Mouse (Mus musculus) heart, embryonic 16.5 days (tissue): ENCODE data around the gene Rnaseh2b. TPM values are rescaled to one million over a fixed set of nuclear protein-coding genes. Genes with fewer than 3 reads are reported as not detected.

ENCODE experiments used
- ATAC-seq: fragments of 200-750 bp; cut with Nextera tagmentation; replicated peaks from 2 replicates; pipeline ENCODE4 v1.8.0; 2017; ENCODE audit warnings: moderate number of reproducible peaks; ENCODE audit not compliant: insufficient read depth, low FRiP score; ENCODE audit errors: extremely low read depth
- H3K27ac ChIP-seq: fragments of 300-500 bp; sonication (generic); 2 replicates; pipeline ENCODE4 v1.5.1; 2014; ENCODE audit warnings: mild to moderate bottlenecking, low read length, control low read depth, moderate library complexity
- H3K27me3 ChIP-seq: fragments of 300-500 bp; sonication (generic); 2 replicates; pipeline ENCODE4 v1.6.1; 2014; ENCODE audit warnings: low read length, mixed read lengths; ENCODE audit not compliant: control insufficient read depth, insufficient read depth
- H3K36me3 ChIP-seq: fragments of 300-500 bp; sonication (generic); 2 replicates; pipeline ENCODE4 v1.6.1; 2014; ENCODE audit not compliant: control insufficient read depth, insufficient read depth
- H3K4me1 ChIP-seq: fragments of 300-500 bp; sonication (generic); 2 replicates; pipeline ENCODE4 v1.6.1; 2014; ENCODE audit warnings: low read length, mixed read lengths; ENCODE audit not compliant: control insufficient read depth, insufficient read depth
- H3K4me2 ChIP-seq: fragments of 300-500 bp; sonication (generic); 2 replicates; pipeline ENCODE4 v1.6.1; 2014; ENCODE audit warnings: low read depth, mild to moderate bottlenecking, control low read depth, low read length
- H3K4me3 ChIP-seq: fragments of 300-500 bp; sonication (generic); 2 replicates; pipeline ENCODE4 v1.5.1; 2014; ENCODE audit warnings: mild to moderate bottlenecking, control low read depth, low read length
- H3K9ac ChIP-seq: fragments of 300-500 bp; sonication (generic); 2 replicates; pipeline ENCODE4 v1.6.1; 2014; ENCODE audit warnings: low read length, control low read depth
- H3K9me3 ChIP-seq: fragments of 300-500 bp; sonication (generic); replicated peaks from 2 replicates; pipeline ENCODE4 v1.6.1; 2016; ENCODE audit warnings: low read length; ENCODE audit not compliant: control insufficient read depth
- WGBS: fragments of 180-500 bp; shearing (Covaris S2); extraction: QIAGEN DNeasy Blood & Tissue Kit; methylation state at CpG from one replicate; pipeline ENCODE4 v1.1.7; 2014; 5-methylcytosine and 5-hydroxymethylcytosine counted together
- polyA plus RNA-seq: library from polyadenylated mRNA; unstranded; fragments of >200 nt; fragmentation: Nextera tagmentation; extraction: Ambion mirVana; gene quantifications from 2 replicates; pipeline ENCODE4 v1.2.1, GENCODE M21; 2015

The Rnaseh2b gene
- polyA plus RNA-seq, 1 experiment from 2014 or later: 53.3 TPM

DNA sequence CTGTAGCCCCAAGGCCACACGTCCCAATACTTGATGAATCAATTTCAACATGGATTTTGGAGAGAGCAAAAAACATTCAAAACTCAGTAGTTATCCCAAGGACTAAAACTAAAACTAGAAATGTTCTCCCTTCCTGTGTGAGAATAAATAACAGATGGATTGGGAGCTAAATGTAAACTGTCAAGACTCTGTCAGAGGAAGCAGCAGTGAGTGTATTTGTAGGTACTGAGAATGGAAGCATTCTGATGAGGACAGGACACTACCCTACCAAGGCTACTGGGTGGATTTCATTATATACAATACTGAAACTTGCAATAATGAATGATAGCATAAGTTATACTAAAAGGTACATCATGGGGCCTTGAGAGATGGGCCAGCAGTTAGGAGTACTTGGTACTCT, 6.4 kb downstream of the Rnaseh2b start:
- H3K36me3 ChIP-seq: no peaks in the 10 kb centered on the region
- H3K9ac ChIP-seq: no peak overlapping the region
- H3K4me3 ChIP-seq: no peak overlapping the region
- 84% methylated on average over 1 of the region's 1 CpGs for whole genome bisulfite sequencing
- H3K4me2 ChIP-seq: no peak overlapping the region
- no peaks in the 10 kb centered on the region for H3K9me3 ChIP-seq
- ATAC-seq: no peak
- H3K27me3 ChIP-seq: no peaks in the 10 kb centered on the region
- no peaks in the 10 kb centered on the region for H3K4me1 ChIP-seq
- no peak overlapping the region for H3K27ac ChIP-seq

DNA sequence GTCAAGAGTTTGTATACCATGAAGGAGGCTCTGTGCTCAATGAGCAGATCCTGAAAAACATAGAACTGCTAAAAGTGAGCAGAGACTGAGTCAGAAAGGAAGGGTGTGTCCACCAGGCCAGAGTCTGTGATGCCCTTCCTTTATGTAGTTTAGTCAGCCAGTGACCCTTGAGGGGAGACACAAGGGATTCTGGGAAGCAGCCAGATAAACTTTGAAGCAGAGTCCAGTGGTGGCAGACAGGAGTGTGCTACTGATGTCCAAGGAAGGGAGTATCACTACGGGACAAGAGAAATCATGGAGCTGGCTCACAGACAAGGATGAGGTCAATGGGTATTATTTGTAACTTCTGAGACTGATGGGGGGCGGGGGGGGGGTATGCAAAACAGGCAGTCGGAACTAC, 7.6 kb downstream of the Rnaseh2b start:
- Histone ChIP-seq H3K4me1 (no peaks in the 10 kb centered on the region), H3K9me3 (no peaks in the 10 kb centered on the region), H3K4me3 (no peak overlapping the region), H3K27me3 (no peaks in the 10 kb centered on the region), H3K27ac (no peak overlapping the region), H3K4me2 (no peak overlapping the region), H3K9ac (no peak overlapping the region), H3K36me3 (no peaks in the 10 kb centered on the region)
- WGBS: 63% methylated on average over 3 of the region's 3 CpGs
- ATAC-seq: no peak; the same call in 1 of the 2 replicates

GRCm38 (mm10) chr14:62307555-62307954, 15.2 kb downstream of the Rnaseh2b start:
- Histone ChIP-seq H3K27ac (no peak overlapping the region), H3K4me1 (peaks cover 23% of the 10 kb centered on the region), H3K4me3 (no peak overlapping the region), H3K4me2 (no peak overlapping the region), H3K36me3 (no peaks in the 10 kb centered on the region), H3K9ac (no peak overlapping the region), H3K27me3 (no peaks in the 10 kb centered on the region), H3K9me3 (no peaks in the 10 kb centered on the region)
- WGBS: 82% methylated on average over 1 of the region's 1 CpGs
- ATAC-seq: no peak

DNA sequence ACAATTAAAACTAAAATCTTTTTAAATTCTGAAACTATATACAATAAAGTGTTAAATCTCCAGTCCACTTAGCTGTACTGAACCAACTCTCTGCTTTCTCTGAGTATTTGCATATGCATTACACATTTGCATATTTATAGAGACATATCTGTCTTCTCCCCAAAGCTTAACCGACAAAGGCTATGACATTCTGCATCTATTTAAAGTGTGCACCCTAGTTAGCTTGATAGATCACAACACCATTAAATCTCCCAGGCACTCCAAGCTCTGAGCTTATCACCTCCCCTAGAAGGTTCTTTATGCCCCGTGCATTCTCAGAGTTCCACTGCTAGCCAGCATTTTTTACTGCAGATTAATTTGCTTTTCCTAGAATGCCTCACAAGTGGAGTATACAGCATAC, 16.6 kb downstream of the Rnaseh2b start:
- 23% methylated on average over 2 of the region's 2 CpGs for WGBS
- Histone ChIP-seq H3K4me2 (peak overlapping the region; percentile 18; the same call in 1 of the 2 replicates), H3K27ac (peak overlapping the region; percentile 79), H3K36me3 (no peaks in the 10 kb centered on the region), H3K9me3 (no peaks in the 10 kb centered on the region), H3K4me1 (peaks cover 23% of the 10 kb centered on the region), H3K9ac (no peak overlapping the region), H3K27me3 (no peaks in the 10 kb centered on the region), H3K4me3 (no peak overlapping the region)
- peak; percentile 81 for ATAC-seq

GRCm38 (mm10) chr14:62311672-62312071, 19.3 kb downstream of the Rnaseh2b start:
- H3K27me3 ChIP-seq: no peaks in the 10 kb centered on the region
- H3K4me2 ChIP-seq: no peak overlapping the region
- no peak overlapping the region for H3K4me3 ChIP-seq
- H3K4me1 ChIP-seq: peaks cover 23% of the 10 kb centered on the region
- no peak overlapping the region for H3K27ac ChIP-seq
- no peak overlapping the region for H3K9ac ChIP-seq
- no peak for ATAC-seq
- no peaks in the 10 kb centered on the region for H3K9me3 ChIP-seq
- WGBS: 68% methylated on average over 1 of the region's 1 CpGs
- no peaks in the 10 kb centered on the region for H3K36me3 ChIP-seq

- Histone ChIP-seq H3K36me3 (no peaks in the 10 kb centered on the region), H3K27ac (no peak overlapping the region), H3K4me1 (no peaks in the 10 kb centered on the region), H3K9me3 (no peaks in the 10 kb centered on the region), H3K27me3 (no peaks in the 10 kb centered on the region), H3K4me2 (no peak overlapping the region), H3K9ac (no peak overlapping the region), H3K4me3 (no peak overlapping the region)
- WGBS: 50% methylated on average over 6 of the region's 6 CpGs
- ATAC-seq: no peak
Observed at GRCm38 (mm10) chr14:62322581-62323344, 30.4 kb downstream of the Rnaseh2b start.

DNA sequence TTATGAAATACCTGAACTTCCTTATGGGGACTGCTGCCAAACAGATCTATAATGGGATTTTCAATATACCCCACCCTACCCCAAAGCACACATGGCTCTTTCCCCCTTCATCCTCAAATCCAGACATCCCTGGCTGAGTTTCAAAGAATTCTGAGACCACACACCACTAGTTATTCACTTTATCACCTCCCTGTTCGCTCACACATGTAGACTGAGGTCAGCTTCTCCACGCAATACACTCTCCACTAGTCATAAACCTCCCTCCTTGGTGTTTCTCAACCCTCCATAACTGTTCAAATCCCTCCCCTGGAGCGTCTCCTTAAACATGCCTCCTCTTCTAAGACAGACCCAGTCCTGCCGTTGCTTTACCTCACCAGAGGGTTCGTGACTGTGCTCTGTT, 31.1 kb downstream of the Rnaseh2b start:
- no peak for ATAC-seq
- 76% methylated on average over 5 of the region's 5 CpGs for WGBS
- H3K4me3 ChIP-seq: no peak overlapping the region

GRCm38 (mm10) chr14:62324943-62325342, 32.6 kb downstream of the Rnaseh2b start:
- Histone ChIP-seq H3K36me3 (no peaks in the 10 kb centered on the region), H3K4me1 (no peaks in the 10 kb centered on the region), H3K9me3 (no peaks in the 10 kb centered on the region), H3K4me3 (no peak overlapping the region), H3K9ac (no peak overlapping the region), H3K27me3 (no peaks in the 10 kb centered on the region), H3K4me2 (no peak overlapping the region), H3K27ac (no peak overlapping the region)
- ATAC-seq: no peak
- 83% methylated on average over 5 of the region's 5 CpGs for WGBS

More for the DNA sequence above, 31.1 kb downstream of the Rnaseh2b start:
- no peaks in the 10 kb centered on the region for H3K36me3 ChIP-seq
- H3K9ac ChIP-seq: no peak overlapping the region
- no peaks in the 10 kb centered on the region for H3K9me3 ChIP-seq
- no peaks in the 10 kb centered on the region for H3K4me1 ChIP-seq
- H3K27me3 ChIP-seq: no peaks in the 10 kb centered on the region
- H3K4me2 ChIP-seq: no peak overlapping the region
- H3K27ac ChIP-seq: no peak overlapping the region

DNA sequence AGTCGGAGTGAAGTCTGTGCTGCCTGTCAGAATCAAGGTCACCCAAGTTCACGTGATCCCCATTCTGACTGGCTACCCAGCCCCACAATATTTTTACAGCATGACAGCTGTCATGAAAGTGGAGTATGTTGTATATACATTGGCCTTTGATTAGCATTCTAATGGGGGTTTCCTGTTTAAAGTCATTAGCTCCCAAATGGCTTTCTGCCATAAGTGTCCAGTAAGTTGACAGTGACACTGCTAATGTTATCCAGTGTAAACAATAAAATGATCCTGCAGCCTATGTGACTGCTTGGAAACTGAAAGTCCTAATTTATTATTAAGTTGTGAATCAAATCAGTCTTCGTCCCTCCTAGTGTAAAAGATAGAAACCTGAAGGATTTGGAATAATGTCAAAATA, 33.6 kb downstream of the Rnaseh2b start:
- H3K4me1 ChIP-seq: no peaks in the 10 kb centered on the region
- ATAC-seq: no peak
- no peaks in the 10 kb centered on the region for H3K9me3 ChIP-seq
- H3K4me2 ChIP-seq: no peak overlapping the region
- H3K27me3 ChIP-seq: no peaks in the 10 kb centered on the region
- no peak overlapping the region for H3K4me3 ChIP-seq
- no peak overlapping the region for H3K27ac ChIP-seq
- WGBS: 65% methylated on average over 3 of the region's 3 CpGs
- no peak overlapping the region for H3K9ac ChIP-seq
- H3K36me3 ChIP-seq: no peaks in the 10 kb centered on the region
